Mouse (Mus musculus): ENCODE data around the gene Polg2.
A peak's percentile ranks its signal among the peaks of the same experiment; 100 is the strongest.
"Not testable (repeated sequence)": the region's sequence is repeated elsewhere in the genome, so short reads cannot be mapped to it uniquely, and the experiment has no call there.

Gene Polg2

GRCm38 (mm10) chr11:106788775-106789459 is 9.6 kb upstream of the Polg2 start, which contains the start of the genes Ddx5 and Cep95:
TSS of gene Ddx5 (minus strand) at chr11:106789185.
TSS of gene Cep95 (plus strand) at chr11:106789252.
- peak; percentile 97 for DNase-seq

- DNase-seq, result peak; percentile 99
Measured at GRCm38 (mm10) chr11:106788026-106788774, 8.9 kb upstream of the Polg2 start.

GRCm38 (mm10) chr11:106787131-106788025 is 8.0 kb upstream of the Polg2 start:
- DNase-seq, result peak; percentile 88

- no peak for DNase-seq
Measured at GRCm38 (mm10) chr11:106785043-106785442, 5.7 kb upstream of the Polg2 start.

GRCm38 (mm10) chr11:106784476-106784875 is 5.1 kb upstream of the Polg2 start:
- DNase-seq, result no peak

- no peak for DNase-seq
Measured at GRCm38 (mm10) chr11:106782841-106783764, 3.8 kb upstream of the Polg2 start.

- not testable (repeated sequence) for DNase-seq
Measured at GRCm38 (mm10) chr11:106782271-106782670, 2.9 kb upstream of the Polg2 start.

GRCm38 (mm10) chr11:106780590-106781220 is 1.4 kb upstream of the Polg2 start:
- DNase-seq, result no peak

- DNase-seq, result no peak
Measured at GRCm38 (mm10) chr11:106780089-106780425, 720 bp upstream of the Polg2 start.

GRCm38 (mm10) chr11:106778589-106779387 is 549 bp downstream of the Polg2 start:
- DNase-seq, result no peak

- DNase-seq, result no peak
Measured at GRCm38 (mm10) chr11:106778132-106778531, 1.2 kb downstream of the Polg2 start.

- no peak for DNase-seq
Measured at GRCm38 (mm10) chr11:106777395-106777794, 1.9 kb downstream of the Polg2 start.

GRCm38 (mm10) chr11:106776960-106777359 is 2.4 kb downstream of the Polg2 start:
- DNase-seq, result no peak

GRCm38 (mm10) chr11:106773061-106773460 is 6.3 kb downstream of the Polg2 start:
- no peak for DNase-seq

GRCm38 (mm10) chr11:106770195-106770974 is 9.0 kb downstream of the Polg2 start:
- no peak for DNase-seq

- no peak for DNase-seq
Measured at GRCm38 (mm10) chr11:106767516-106767915, 11.8 kb downstream of the Polg2 start.

GRCm38 (mm10) chr11:106766611-106767162 is 12.7 kb downstream of the Polg2 start:
- no peak for DNase-seq

GRCm38 (mm10) chr11:106762800-106763185 is 16.5 kb downstream of the Polg2 start:
- DNase-seq, result no peak

GRCm38 (mm10) chr11:106762139-106762799 is 17.1 kb downstream of the Polg2 start:
- DNase-seq, result no peak

Measured in cerebellum, adult 11-12 months (tissue).